Mouse (Mus musculus) left cerebral cortex, adult 18-20 months (tissue): Measurements from ENCODE around the gene Stub1. TPM values are rescaled to one million over a fixed set of nuclear protein-coding genes. Genes with fewer than 3 reads are reported as not detected.
A peak's percentile ranks its signal among the peaks of the same experiment; 100 is the strongest.
"Not testable (repeated sequence)": the region's sequence is repeated elsewhere in the genome, so short reads cannot be mapped to it uniquely, and the experiment has no call there.

Experiments
- DNase-seq, 2 experiments: peaks; one replicate each; pipeline ENCODE4 v3.0.0; 2021 to 2022; ENCODE audit warnings: low spot score in 2 of 2, mixed read lengths in 1 of 2
- long read RNA-seq, 2 experiments: library from polyadenylated mRNA; stranded (forward); transcript quantifications; one replicate each; pipeline ENCODE4 v2.0.0; 2021
- total RNA-seq, 2 experiments: library from RNA; stranded (reverse); gene quantifications; 2 replicates each; pipeline ENCODE4 v1.2.3; 2021

Gene Stub1
- total RNA-seq = 100 to 1,000 TPM; 178 to 180 TPM
- long read RNA-seq, experiment 1, transcript Stub1-205 (6 exons, 1,701 nt) = minor isoform, 7 of 336 reads
- long read RNA-seq, experiment 1, transcript Stub1-206 (6 exons, 1,408 nt) = minor isoform, 13 of 336 reads
- long read RNA-seq, experiment 1, transcript Stub1-201 (7 exons, 1,803 nt) = major isoform, 286 of 336 reads
- long read RNA-seq, experiment 1, transcript Stub1-202 (5 exons, 1,498 nt) = minor isoform, 6 of 336 reads
- long read RNA-seq, experiment 1, partial matches to known transcripts = 9 of 336 reads
- long read RNA-seq, experiment 1, other reads (novel, unspliced or antisense) = 13 of 336 reads
- long read RNA-seq, experiment 2, transcript Stub1-201 (7 exons, 1,803 nt) = major isoform, 251 of 297 reads
- long read RNA-seq, experiment 2, transcript Stub1-206 (6 exons, 1,408 nt) = minor isoform, 10 of 297 reads
- long read RNA-seq, experiment 2, partial matches to known transcripts = 10 of 297 reads
- long read RNA-seq, experiment 2, other reads (novel, unspliced or antisense) = 15 of 297 reads

DNA sequence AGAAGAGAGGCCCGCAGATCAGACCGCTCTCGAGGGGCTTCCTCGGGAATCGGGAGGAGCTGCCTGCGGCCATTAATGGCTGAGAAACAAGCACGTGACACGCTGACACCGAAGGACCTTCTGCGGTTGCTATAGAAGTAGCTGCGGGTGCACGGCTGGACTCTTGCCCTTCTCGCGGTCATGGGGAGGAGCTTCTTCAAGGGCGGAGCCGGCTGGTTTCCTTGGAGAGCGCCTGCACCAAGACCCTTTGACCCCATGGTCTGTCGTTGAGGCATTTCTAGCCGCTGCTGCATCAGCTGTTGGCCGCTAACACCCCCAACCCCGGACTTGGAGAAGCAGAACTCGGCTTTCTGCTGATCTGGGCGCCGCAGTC is at the start of gene Stub1:
TSS of gene Stub1 (minus strand) at position 114 of the 373 bp plus-strand sequence.
- DNase-seq = peak; percentile 62 to 81

DNA sequence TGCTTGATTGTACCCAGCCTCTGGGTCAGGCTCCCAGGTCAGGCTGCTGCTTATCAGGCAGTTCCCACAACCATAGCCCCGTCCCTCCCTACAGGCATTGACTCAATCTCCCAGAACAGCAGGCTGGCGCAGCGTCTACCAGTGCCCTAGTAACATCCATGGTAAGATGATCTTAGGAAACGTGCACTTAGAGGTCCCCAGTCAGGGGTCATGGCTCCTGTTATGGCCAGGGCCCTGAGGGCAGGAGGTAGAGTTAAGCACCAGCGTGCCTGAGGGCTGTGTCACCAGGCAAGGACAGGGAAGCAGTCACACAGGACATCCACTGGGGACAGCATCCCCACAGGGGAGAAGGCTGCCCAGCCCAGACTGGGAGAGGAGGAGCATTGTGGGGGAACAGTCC is 49.1 kb upstream of the Stub1 start:
- DNase-seq = no peak

DNA sequence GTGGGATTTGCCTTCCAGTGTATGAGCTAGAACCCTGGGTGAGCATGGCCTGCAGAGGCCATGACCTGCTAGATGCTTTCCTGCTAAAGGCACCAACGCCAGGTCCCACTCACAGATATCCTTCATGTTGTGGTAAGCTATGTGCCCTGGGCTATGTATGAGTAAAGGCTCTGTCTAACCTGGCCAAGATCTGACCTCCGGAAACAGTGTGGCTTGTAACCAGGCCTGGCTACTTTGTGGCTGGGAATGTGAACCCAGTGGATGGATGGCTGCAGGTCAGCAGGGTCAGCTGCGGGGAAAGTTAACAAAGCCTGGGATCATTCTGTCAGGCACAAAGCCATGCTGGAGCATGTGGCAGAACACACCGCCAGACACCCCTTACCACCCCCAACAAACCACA is 48.5 kb upstream of the Stub1 start:
- no peak for DNase-seq

DNA sequence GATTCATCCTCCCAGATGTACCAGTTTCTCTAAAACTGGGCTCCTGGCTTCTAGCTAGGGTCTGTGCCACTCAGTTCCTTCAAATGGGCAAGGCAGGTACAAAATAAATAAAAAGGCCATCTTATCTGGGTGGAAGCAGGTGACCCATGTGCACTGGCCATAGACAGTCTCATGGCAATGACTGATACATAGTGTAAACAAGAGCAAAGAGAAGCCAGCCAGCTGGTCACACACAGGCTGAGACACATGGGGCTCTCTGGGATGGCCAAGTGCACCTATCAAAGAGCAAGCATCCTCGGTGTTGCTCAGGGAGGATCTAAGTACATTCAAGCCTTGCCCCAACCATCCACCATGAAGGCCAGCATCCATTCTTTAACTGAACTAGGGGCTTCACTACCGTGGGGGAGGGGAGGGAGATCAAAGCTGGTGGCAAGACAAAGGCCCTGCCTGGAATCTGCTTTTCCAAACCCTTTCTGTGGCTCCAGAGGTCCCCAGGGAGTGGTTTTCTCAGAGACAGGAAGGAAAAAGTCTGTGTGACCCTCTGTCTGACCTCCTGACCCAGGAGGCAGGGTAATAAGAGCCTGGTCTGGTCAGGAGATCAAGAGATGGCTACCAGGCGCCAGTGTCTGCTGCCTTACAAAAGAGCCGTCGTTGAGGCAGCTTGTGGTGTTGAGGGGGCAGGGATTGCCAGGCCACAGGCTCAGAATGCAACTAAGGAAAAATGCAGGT is 47.9 kb upstream of the Stub1 start:
- DNase-seq = no peak

DNA sequence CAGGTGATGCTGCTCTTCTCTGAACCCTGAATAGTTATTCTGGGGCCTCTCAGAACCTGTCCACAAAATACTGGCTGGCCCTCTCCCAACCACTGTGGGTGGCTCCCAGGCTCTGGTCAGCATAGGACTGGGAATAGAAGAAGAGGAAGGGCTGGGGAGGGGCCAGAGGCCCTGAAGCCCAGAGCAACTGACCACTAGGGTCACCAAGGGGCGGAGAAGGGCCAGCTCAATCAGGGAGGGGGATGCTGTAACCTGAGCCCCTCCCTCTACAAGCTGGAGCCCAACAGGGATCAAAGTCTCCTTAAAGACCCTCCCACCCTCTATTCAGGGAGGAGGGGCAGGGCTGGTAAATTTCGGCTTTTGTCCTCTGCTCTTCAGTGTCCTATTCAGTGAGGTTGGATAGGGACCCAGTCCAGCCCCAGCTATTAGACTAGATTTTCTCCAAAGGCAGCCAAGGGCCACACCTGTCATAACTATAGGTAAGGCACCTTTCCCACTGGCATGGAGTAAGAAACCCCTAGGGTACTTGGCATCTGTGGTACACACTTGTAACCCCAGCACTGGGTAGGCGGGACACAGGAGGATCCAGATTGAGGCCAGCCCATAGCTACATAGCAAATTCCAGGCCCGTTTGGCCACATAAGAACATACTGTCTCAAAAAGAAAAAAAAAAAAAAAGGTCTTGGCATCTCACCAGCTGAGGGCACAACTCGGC is 47.1 kb upstream of the Stub1 start, which contains the start of gene Wfikkn1:
TSS of gene Wfikkn1 (minus strand) at position 663 of the 715 bp plus-strand sequence.
- no peak for DNase-seq

DNA sequence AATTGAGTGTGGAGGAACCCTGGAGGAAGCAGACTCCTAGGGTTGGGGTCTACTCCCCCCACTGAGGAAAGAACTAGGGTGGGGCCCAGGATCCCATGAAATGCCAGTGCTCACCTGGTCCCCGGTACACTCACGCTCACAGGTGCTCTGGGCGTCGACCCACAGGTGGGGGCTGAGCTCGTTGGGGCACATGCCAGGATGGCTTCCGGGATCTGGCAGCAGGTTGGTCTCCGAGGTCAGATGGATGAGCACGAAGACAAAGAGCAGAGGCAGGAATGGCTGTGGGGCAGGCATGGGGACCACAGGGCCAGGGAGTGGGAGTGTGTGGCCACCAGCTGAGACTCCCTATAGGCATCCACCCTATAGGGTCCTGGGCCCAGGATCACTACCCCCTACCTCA is 46.5 kb upstream of the Stub1 start:
- no peak for DNase-seq

DNA sequence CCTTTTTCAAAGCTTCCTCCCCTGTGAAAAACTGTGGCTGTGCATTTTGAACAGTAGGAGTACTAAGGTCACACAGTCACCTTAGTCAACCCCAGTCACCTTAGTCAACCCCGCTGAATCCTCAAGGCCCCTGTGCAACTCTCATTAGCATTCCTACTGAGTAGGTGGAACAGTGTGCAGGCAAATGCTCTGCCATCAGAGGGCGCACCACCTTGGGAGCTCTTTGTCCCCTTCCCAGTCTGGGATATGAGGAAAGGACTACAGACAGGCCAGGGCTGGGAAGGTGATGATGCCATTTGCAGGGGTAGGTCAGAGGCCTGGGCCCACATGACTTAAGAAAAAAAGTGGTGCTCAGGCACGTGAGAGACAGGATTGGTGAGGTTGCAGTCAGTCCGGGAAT is 46.1 kb upstream of the Stub1 start:
- DNase-seq = peak in 1 of 2 experiments; percentile 58

DNA sequence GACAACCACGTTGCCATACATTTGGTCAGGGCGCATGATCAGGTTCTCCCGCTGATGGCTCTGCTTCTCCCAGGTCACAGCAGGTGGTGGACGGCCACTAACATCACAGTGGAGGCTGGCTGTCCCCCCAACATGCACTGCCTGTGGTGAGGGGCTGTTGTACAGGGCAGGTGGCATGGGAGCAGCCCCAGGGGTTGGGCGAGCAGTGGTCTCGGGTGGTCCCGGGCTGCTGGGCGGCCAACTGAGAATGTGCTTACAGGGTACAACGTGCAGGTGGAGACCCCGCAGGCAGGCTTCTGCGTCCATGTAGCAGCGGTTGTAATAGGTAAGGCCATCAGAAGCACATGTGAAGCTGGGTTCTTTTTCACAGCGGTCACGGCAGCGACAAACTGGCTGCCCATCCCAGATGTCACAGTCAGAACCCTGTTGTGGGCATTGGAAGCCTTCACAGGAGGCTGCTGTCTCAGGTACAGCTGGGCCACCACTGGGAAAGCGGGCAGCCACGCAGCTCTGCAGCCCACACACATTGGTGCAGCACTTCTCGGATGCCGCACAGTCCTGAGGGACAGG is 45.5 kb upstream of the Stub1 start:
- no peak for DNase-seq

DNA sequence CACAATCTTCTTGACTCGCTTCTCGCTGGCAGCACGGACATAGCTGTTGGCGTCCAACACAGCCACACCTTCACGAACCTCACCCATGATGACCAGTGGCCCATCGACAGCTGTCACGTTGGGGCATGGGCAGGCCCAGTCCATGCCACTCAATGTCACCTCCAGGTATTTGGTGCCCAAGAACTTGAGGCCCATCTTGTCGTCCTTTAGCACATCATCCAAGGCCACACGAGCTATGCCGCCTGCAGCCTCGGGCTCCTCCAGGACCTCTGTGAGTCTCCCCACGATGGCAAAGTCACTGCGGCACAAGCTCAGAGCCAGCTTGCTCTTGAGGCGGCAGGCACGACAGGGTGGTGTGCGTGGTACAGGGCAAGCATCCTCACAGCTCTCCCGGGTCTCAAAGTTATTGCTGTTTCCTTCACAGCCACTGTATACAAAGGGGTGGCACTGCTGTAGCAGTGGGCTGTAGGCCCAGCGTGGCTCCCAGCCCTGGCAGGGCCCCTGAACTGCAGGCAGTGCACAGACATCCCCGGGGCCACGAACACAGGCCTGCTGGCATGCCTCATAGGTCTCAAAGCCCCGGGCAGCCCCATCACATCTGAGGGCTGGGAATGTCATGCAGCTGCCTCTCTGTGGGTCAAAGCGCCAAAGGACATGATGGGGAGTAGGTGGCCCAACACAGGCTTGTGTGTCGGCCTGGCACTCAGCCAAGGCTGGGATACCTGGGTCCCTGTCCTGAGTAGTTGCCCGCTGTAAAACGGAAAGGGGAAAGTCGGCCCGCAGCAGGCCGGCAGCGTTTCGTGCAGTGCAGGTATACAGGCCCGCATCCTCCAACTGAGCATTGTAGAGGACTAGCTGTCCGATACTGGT is 44.8 kb upstream of the Stub1 start:
- no peak for DNase-seq

DNA sequence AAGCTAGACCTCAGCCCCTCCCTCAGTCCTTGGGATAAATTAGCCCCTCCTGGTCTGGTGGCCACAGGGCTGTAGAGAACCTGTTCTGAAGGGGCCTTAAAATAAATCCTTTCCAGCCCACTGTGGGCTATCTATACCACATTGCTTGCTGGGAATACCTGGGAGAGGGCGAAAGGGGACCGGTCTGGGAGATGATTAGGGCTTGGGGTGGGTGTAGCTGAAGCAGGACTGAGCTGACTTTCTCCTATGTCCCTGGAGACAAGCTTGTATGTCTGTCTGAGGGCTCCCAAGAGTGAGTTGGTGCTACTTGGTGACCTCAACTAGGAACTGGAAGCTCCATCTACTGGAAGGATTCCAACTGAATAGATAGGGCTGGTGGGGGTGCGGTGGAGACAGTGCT is 43.8 kb upstream of the Stub1 start:
- DNase-seq = no peak

DNA sequence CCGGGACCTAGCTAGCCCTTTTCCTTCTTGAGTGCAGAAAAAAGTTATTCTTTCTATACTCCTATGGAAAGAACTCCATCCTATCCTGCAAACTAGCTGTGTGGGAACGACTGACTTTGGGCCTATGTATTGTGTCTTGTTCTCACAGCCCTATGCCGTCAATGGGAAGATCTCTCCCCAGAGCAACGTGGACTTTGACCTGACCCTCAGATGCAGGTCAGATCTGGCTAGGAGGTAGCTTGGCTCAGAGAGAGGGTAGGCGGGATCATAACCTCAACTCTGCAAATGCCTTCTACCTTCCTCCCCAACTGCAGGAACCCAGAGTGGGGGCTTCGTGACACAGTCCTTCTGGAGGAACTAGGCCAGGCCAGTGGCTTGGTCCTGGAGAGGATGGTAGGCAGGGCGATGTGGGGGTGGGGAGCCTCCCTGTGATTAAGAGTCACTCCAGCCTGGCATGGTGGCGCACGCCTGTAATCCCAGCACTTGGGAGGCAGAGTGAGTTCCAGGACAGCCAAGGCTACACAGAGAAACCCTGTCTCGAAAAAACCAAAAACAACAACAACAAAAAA is 43.2 kb upstream of the Stub1 start:
- DNase-seq = no peak

DNA sequence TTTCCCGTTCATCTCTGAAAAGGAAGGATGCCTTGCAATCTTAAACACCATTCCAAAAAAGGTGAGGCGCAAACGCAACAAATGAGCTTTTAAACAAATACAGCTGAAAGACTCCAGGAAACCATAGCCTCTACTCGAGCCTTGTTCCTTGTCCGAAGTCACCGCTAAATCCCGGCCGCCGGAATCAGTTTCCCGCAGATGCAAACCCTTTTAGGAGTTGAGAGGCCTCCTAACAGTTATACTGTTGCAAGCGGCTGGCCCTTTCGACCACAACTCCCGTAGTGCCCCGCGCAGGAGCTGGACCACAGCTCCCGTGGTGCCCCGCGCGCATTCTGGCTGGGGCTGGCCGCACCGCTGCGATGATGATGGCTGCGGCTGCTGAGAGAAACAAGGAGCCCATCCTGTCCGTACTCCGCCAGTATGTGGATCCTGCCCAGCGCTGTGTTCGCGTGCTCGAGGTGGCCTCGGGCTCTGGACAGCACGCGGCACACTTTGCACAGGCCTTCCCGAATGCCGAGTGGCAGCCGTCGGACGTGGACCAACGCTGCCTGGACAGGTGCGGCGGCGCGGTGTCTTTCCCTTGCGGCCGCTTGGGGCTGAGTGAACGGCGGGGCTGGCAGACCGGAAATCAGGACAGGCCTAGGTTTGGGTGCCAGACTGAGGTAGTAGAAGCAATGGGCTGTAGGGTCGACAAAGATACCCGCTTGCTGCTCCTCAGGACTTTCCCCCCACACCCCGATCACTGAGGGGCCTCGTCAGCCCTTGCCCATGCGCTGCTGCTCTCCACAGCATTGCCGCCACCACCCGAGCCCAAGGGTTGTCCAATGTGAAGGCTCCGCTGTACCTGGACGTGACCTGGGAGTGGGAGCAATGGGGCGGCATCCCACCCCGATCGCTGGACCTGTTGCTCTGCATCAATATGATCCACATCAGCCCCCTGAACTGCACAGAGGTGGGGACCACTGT is 42.2 kb upstream of the Stub1 start:
- peak; percentile 90 to 93 for DNase-seq

DNA sequence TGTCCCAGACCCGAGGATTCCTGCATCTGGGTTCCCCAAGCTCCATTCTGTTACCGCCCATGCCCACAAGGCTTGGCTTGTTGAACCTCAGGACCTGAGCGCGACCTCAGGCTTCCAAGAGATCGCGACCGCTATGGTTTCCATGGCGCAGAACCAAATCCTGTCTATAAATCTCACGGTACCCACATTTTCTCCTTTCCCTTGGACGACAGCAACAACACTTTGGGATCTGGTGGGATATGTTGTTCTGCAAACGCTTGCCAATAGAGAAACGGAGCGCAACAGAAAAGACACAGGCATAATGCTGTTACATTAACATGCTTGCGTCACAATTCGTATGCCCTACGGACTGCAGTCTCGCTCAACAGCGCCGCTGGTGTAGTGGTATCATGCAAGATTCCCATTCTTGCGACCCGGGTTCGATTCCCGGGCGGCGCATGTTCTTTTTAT is 41.5 kb upstream of the Stub1 start, which contains the start of gene Mettl26:
TSS of gene Mettl26 (plus strand) at position 354 of the 450 bp plus-strand sequence.
- DNase-seq = peak; percentile 96 to 100

DNA sequence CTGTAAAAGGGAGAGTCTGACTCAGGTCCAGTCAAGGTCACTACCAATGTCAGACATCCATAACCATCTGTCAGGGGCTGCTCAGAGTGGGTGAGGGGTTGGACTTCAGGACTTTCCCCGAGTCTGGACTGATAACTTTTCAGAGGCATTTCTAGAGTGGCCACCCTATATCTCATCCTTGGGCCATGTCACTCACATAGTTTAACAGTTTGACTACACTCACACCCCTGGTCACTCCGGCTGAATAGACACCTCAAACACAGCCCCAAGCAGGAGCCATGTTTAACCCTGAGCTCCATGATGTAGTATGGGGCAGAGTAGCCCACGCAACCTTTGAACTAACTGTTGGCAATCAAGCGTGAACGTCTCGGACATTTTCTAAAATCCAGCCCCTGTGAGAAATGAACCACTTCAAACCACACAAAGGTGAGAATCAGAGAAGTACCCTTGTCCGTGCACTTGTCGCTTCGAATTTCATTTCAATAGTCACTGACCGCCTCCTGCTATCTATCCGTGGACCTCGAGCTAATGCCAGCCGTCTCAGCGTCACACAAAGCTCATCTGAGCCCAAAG is 41.0 kb upstream of the Stub1 start:
- DNase-seq = no peak

DNA sequence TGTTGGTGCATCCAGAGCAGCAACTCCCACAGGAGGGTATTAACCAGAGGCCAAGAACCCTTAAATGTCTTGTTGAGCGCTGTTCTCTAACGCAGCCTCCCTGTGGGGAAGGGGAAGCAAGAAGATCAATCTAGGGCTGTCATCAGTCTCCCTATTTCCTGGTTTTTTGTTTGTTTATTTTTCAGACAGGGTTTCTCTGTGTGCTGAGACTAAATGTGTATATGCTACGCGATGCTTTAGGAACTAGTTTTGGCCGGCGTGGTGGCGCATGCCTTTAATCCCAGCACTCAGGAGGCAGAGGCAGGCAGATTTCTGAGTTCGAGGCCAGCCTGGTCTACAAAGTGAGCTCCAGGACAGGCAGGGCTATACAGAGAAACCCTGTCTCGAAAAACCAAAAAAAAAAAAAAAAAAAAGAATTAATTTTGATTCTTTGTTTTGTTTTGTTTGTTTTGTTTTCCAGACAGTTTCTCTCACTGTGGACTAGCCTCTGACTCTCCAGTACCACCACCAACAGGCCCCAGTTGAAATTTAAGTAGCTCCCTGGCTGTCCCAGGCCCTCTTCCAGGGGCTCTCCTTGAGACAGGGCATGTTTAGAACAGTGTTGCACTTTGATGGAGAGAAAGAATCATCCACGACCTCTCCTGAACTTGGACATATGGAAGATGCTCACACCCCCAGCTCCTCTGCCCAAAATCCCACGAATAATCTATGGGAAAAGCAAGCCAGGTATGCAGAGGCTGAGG is 40.4 kb upstream of the Stub1 start:
- no peak for DNase-seq

DNA sequence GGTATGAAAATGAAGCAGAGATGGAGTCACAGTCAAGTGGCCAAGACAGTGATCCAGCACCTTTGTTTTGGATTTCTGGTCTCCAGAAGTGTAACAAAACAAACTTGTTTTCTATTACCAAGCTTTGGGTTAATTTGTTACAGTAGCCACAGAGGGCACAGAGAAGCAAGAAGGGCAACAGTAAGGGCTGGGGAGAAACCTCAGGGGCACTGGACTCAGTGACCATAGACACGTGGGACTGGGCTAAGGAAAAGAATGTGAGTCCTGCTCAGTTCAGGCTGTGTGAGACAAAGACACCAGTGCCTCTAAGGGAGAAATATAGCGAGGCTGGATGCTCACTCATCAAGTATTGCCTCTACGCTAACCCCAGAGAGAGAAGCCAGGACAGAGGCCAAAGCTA is 39.5 kb upstream of the Stub1 start:
- DNase-seq = no peak

DNA sequence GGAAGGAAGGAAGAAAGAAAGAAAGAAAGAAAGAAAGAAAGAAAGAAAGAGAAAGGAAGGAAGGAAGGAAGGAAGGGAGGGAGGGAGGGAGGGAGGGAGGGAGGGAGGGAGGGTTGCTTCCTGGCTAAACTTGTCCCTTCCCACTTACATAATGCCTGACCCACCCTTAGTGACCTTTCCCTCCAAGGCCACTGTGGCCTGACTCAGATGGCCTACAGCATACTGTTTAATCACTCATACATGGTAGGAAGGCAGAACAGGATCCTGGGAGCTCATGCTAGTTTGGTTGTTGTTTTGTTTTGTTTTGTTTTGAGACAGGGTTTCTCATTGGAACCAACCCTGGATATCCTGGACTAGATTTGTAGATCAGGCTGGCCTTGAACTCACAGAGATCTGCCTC is 38.4 kb upstream of the Stub1 start:
- not testable (repeated sequence) for DNase-seq

DNA sequence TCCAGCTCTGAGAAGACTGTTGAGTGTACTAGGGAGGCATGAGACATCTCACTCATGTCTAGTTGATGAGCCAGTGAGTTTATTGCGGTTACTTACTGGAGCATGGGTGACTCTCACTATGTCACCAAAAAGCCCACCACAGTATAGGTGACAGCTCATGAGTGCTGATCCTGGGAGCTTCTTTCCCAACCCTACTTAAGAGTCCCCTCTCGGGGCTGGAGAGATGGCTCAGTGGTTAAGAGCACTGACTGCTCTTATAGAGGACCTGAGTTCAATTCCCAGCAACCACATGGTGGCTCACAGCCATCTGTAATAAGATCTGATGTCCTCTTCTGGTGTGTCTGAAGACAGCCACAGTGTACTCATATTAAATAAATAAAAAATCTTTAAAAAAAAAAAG is 36.8 kb upstream of the Stub1 start:
- no peak for DNase-seq
